In the genomic region with DNA sequence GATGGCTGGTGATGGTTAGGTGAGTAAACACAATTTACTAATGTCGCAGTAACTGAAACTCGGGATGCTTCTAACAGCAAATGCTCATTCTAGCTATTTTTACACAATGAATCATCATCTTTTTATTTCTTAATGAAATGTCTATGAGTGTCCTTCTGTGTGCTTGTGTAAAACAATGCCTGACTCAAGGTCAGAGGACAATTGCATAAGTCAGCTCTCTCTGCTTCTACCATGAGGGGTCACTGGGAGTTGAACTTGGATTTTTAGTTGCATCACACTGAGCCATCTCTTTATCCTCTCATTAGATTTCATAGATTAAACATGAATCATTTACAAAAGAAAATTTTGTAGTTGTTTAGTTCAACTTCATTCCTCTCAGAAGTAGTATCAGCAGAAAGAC, we compare ENCODE assay signal across 21 mouse cellular contexts.
"Had no signal": no experiment of that assay in that cellular context is flagged by ENCODE, and none has a peak within 500 bp of the region (broad histone marks: within the 10 kb centered on the region; RNA-seq: fewer than 3 reads in every experiment).

No protein-coding gene starts in this region.

- H3K4me3 ChIP-seq: kidney, embryonic 15.5 days; limb, embryonic 10.5 days; limb, embryonic 13.5 days; liver, embryonic 12.5 days; liver, embryonic 15.5 days; lung, embryonic 15.5 days; midbrain, embryonic 15.5 days; neural tube, embryonic 13.5 days; stomach, embryonic 15.5 days had no signal

- H3K36me3 ChIP-seq: kidney, embryonic 15.5 days; limb, embryonic 10.5 days; limb, embryonic 13.5 days; liver, embryonic 12.5 days; liver, embryonic 15.5 days; lung, embryonic 15.5 days; midbrain, embryonic 15.5 days; neural tube, embryonic 13.5 days; stomach, embryonic 15.5 days had no signal

- H3K4me1 ChIP-seq: kidney, embryonic 15.5 days; limb, embryonic 10.5 days; limb, embryonic 13.5 days; liver, embryonic 12.5 days; liver, embryonic 15.5 days; lung, embryonic 15.5 days; midbrain, embryonic 15.5 days; neural tube, embryonic 13.5 days; stomach, embryonic 15.5 days had no signal

- H3K9ac ChIP-seq: kidney, embryonic 15.5 days; limb, embryonic 13.5 days; liver, embryonic 12.5 days; liver, embryonic 15.5 days; lung, embryonic 15.5 days; midbrain, embryonic 15.5 days; neural tube, embryonic 13.5 days; stomach, embryonic 15.5 days had no signal

- H3K27ac ChIP-seq: kidney, embryonic 15.5 days; limb, embryonic 10.5 days; limb, embryonic 13.5 days; liver, embryonic 12.5 days; liver, embryonic 15.5 days; lung, embryonic 15.5 days; midbrain, embryonic 15.5 days; neural tube, embryonic 13.5 days; stomach, embryonic 15.5 days had no signal

- H3K27me3 ChIP-seq: kidney, embryonic 15.5 days; limb, embryonic 13.5 days; liver, embryonic 12.5 days; liver, embryonic 15.5 days; lung, embryonic 15.5 days; midbrain, embryonic 15.5 days; neural tube, embryonic 13.5 days; stomach, embryonic 15.5 days had no signal

- DNase-seq: kidney, adult 8-10 months; kidney, postnatal 10 days; kidney, postnatal 36 days; layer of hippocampus, postnatal 36 days; liver; lung, adult 18-20 months; lung, postnatal 10 days; lung, postnatal 36 days; retina, postnatal 1 day; right cerebral cortex, postnatal 25 days; spleen, adult 18-20 months; thymus, postnatal 25 days had no signal
